Mouse (Mus musculus) T-cell, adult 2 months (primary cell): Measurements from ENCODE around the gene Idua.

ENCODE experiments used
- DNase-seq: peaks from one replicate; pipeline ENCODE4 v3.0.0; 2022; ENCODE audit warnings: low spot score

Idua gene

GRCm38 (mm10) chr5:108655381-108655780 is 4.8 kb upstream of the Idua start:
- DNase-seq, result no peak

- DNase-seq, result no peak
Measured at GRCm38 (mm10) chr5:108655891-108656650, 4.1 kb upstream of the Idua start.

GRCm38 (mm10) chr5:108657406-108657805 is 2.7 kb upstream of the Idua start:
- DNase-seq, result no peak

- no peak for DNase-seq
Measured at GRCm38 (mm10) chr5:108658611-108659010, 1.5 kb upstream of the Idua start.

- DNase-seq, result peak; percentile 80
Measured at GRCm38 (mm10) chr5:108660632-108661268, 619 bp downstream of the Idua start.

- no peak for DNase-seq
Measured at GRCm38 (mm10) chr5:108662772-108663171, 2.6 kb downstream of the Idua start.

- no peak for DNase-seq
Measured at GRCm38 (mm10) chr5:108665066-108665465, 4.9 kb downstream of the Idua start.

- DNase-seq, result no peak
Measured at GRCm38 (mm10) chr5:108667370-108667769, 7.2 kb downstream of the Idua start.

- DNase-seq, result no peak
Measured at GRCm38 (mm10) chr5:108668387-108668932, 8.3 kb downstream of the Idua start.

- DNase-seq, result peak; percentile 85
Measured at GRCm38 (mm10) chr5:108668977-108669936, 9.1 kb downstream of the Idua start, which contains the start of gene Dgkq. Gene Dgkq, minus strand, starts transcription at chr5:108669672.

- no peak for DNase-seq
Measured at GRCm38 (mm10) chr5:108669986-108670385, 9.9 kb downstream of the Idua start.

- DNase-seq, result peak; percentile 22
Measured at GRCm38 (mm10) chr5:108670785-108671184, 10.7 kb downstream of the Idua start.

GRCm38 (mm10) chr5:108671757-108672156 is 11.6 kb downstream of the Idua start:
- no peak for DNase-seq

- DNase-seq, result no peak
Measured at GRCm38 (mm10) chr5:108674624-108675023, 14.5 kb downstream of the Idua start.

GRCm38 (mm10) chr5:108675251-108675816 is 15.2 kb downstream of the Idua start, which contains the start of gene Slc26a1:
Gene Slc26a1, minus strand, starts transcription at chr5:108675569.
- no peak for DNase-seq

GRCm38 (mm10) chr5:108676772-108677498 is 16.8 kb downstream of the Idua start:
- no peak for DNase-seq

GRCm38 (mm10) chr5:108677605-108678295 is 17.6 kb downstream of the Idua start:
- DNase-seq, result no peak

- DNase-seq, result no peak
Measured at GRCm38 (mm10) chr5:108678296-108678854, 18.2 kb downstream of the Idua start.

GRCm38 (mm10) chr5:108679909-108680308 is 19.8 kb downstream of the Idua start:
- no peak for DNase-seq

- DNase-seq, result no peak
Measured at GRCm38 (mm10) chr5:108680871-108681270, 20.7 kb downstream of the Idua start.
